Comparison of ENCODE assay signal across 24 mouse cellular contexts in the genomic region with DNA sequence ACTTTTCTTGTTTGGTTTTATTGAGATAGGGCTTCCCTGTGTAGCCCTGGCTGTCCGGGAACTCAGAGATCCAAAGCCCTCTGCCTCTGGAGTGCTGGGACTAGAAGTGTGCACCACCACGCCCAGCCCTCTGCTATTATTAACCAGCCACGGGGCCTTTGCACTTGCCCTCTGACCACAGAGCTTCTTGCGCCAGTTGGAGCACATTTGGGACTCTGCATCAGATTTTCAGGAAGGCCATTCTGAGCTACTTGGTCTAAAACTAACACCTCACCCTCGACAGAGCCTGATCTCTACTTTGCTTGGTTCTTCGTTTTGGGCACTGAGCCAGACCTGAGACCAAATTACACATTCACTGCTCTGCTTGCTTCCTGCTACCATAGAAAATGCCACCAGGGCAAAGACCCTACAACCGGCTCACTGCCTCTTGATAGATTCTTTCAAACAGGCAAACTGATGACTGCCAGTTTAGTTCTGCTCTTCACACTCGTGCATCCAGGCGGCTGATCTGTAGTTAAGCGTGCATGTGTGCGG.
DNase-seq lines count a peak whose midpoint lies in the region; ATAC-seq lines count a peak whose summit lies in the region.
"Had no signal": no experiment of that assay in that cellular context is flagged by ENCODE, and none has a peak within 500 bp of the region (broad histone marks: within the 10 kb centered on the region; RNA-seq: fewer than 3 reads in every experiment).

No protein-coding gene starts in this region.

- H3K27me3 ChIP-seq in lung, embryonic 16.5 days (ENCODE audit: control insufficient read depth, insufficient read depth, low read depth, low read length), result no peaks in the 10 kb centered on the region
- H3K27me3 ChIP-seq: heart, embryonic 15.5 days; hindbrain, embryonic 13.5 days; neural tube, embryonic 15.5 days had no signal

- H3K27ac ChIP-seq in lung, embryonic 16.5 days (ENCODE audit: low read length), result peak overlapping the region; percentile 90
- H3K27ac ChIP-seq: forebrain, embryonic 10.5 days; heart, embryonic 15.5 days; hindbrain, embryonic 13.5 days; kidney, postnatal 0 days; neural tube, embryonic 15.5 days; stomach, postnatal 0 days had no signal

- peak; percentile 38 for DNase-seq in kidney, adult 18-20 months
- no peak for DNase-seq in kidney, postnatal 14 days
- peak; percentile 29 to 40 for DNase-seq in lung, adult 18-20 months
- no peak for DNase-seq in lung, postnatal 25 days (ENCODE audit: low spot score)
- DNase-seq in adipocyte (ENCODE audit: low spot score), result peak; percentile 18
- DNase-seq in ovary, postnatal 36 days (ENCODE audit: low spot score), result no peak
- DNase-seq: adrenal gland, postnatal 10 days; cerebellum, adult 9-10 months; gastrocnemius, postnatal 10 days; heart, adult 18-20 months; heart, postnatal 36 days; layer of hippocampus, postnatal 36 days; thymus, adult 2 months; thymus, postnatal 4 days had no signal

- peak overlapping the region; percentile 32; the same call in 1 of the 2 replicates for H3K9ac ChIP-seq in lung, embryonic 16.5 days (ENCODE audit: low read length)
- H3K9ac ChIP-seq: heart, embryonic 15.5 days; hindbrain, embryonic 13.5 days; neural tube, embryonic 15.5 days had no signal

- H3K4me2 ChIP-seq in lung, embryonic 16.5 days (ENCODE audit: low read depth, low read length), result peak overlapping the region; percentile 35
- H3K4me2 ChIP-seq: heart, embryonic 15.5 days; hindbrain, embryonic 13.5 days; liver, embryonic 11.5 days; neural tube, embryonic 15.5 days had no signal

- H3K36me3 ChIP-seq in lung, embryonic 16.5 days (ENCODE audit: control insufficient read depth, insufficient read depth, low read length), result no peaks in the 10 kb centered on the region
- H3K36me3 ChIP-seq: heart, embryonic 15.5 days; neural tube, embryonic 15.5 days had no signal

- WGBS in lung, embryonic 16.5 days, result 54% methylated on average over 11 of the region's 11 CpGs

- H3K9me3 ChIP-seq in lung, embryonic 16.5 days (ENCODE audit: control insufficient read depth, low read length), result peaks cover 2% of the 10 kb centered on the region; the same call in 1 of the 2 replicates
- H3K9me3 ChIP-seq: forebrain, embryonic 10.5 days; heart, embryonic 15.5 days; hindbrain, embryonic 13.5 days; neural tube, embryonic 15.5 days had no signal

- ATAC-seq in lung, embryonic 16.5 days (ENCODE audit: low read depth), result peak; percentile 65
- ATAC-seq: activated CD4-positive, CD25-positive, alpha-beta regulatory T cell, adult 4 months; forebrain, embryonic 16.5 days had no signal

- H3K4me1 ChIP-seq in lung, embryonic 16.5 days (replicated peaks; ENCODE audit: control insufficient read depth, insufficient read depth, low read length), result peaks cover 36% of the 10 kb centered on the region

- H3K4me3 ChIP-seq in lung, embryonic 16.5 days (ENCODE audit: low read length), result no peak overlapping the region
- H3K4me3 ChIP-seq: forebrain, embryonic 10.5 days; heart, embryonic 15.5 days; hindbrain, embryonic 13.5 days; neural tube, embryonic 15.5 days had no signal

Comparison
In these comparisons a context has a peak if more than half of its experiments do, and no peak if none do; other contexts are left out.
1. DNase-seq: peak in kidney, adult 18-20 months (single experiment), lung, adult 18-20 months (2 of 2) and adipocyte (single experiment); none in kidney, postnatal 14 days (single experiment), lung, postnatal 25 days (single experiment) and ovary, postnatal 36 days (single experiment).